Mouse (Mus musculus) kidney, embryonic 15.5 days (tissue): ENCODE measurements at regions not wholly inside any gene's neighbourhood (a gene's known extent, or its start where the extent isn't known, plus 50 kb on each side); places are given as distances from the start of the nearest gene placed in this dataset.
A peak's percentile ranks its signal among the peaks of the same experiment; 100 is the strongest.
"Not testable (repeated sequence)": the region's sequence is repeated elsewhere in the genome, so short reads cannot be mapped to it uniquely, and the experiment has no call there.

Experiments
- ATAC-seq: fragments of 200-750 bp; cut with Nextera tagmentation; replicated peaks from 2 replicates; pipeline ENCODE4 v1.8.0; 2017; ENCODE audit warnings: moderate TSS enrichment; ENCODE audit not compliant: low FRiP score
- H3K27ac ChIP-seq: fragments of 300-500 bp; sonication (generic); 2 replicates; pipeline ENCODE4 v1.5.1; 2015; ENCODE audit warnings: mild to moderate bottlenecking, inconsistent platforms
- H3K27me3 ChIP-seq: fragments of 300-500 bp; sonication (generic); 2 replicates; pipeline ENCODE4 v1.6.1; 2015; ENCODE audit warnings: inconsistent platforms
- H3K36me3 ChIP-seq: fragments of 300-500 bp; sonication (generic); 2 replicates; pipeline ENCODE4 v1.6.1; 2015; ENCODE audit warnings: inconsistent platforms
- H3K4me1 ChIP-seq: fragments of 300-500 bp; sonication (generic); 2 replicates; pipeline ENCODE4 v1.6.1; 2015; ENCODE audit warnings: inconsistent platforms
- H3K4me2 ChIP-seq: fragments of 300-500 bp; sonication (generic); 2 replicates; pipeline ENCODE4 v1.6.1; 2015; ENCODE audit warnings: moderate library complexity, mild to moderate bottlenecking, inconsistent platforms
- H3K4me3 ChIP-seq: fragments of 300-500 bp; sonication (generic); replicated peaks from 2 replicates; pipeline ENCODE4 v1.5.1; 2015; ENCODE audit warnings: mild to moderate bottlenecking, inconsistent platforms
- H3K9ac ChIP-seq: fragments of 300-500 bp; sonication (generic); 2 replicates; pipeline ENCODE4 v1.6.1; 2015; ENCODE audit warnings: mild to moderate bottlenecking, inconsistent platforms
- H3K9me3 ChIP-seq: fragments of 300-500 bp; sonication (generic); replicated peaks from 2 replicates; pipeline ENCODE4 v1.6.1; 2016; ENCODE audit warnings: inconsistent platforms
- WGBS: fragments of 180-500 bp; shearing (Covaris S2); methylation state at CpG from one replicate; pipeline ENCODE4 v1.1.7; 2015; ENCODE audit warnings: mixed read lengths; 5-methylcytosine and 5-hydroxymethylcytosine counted together

GRCm38 (mm10) chr3:4834459-4834858 is 916.1 kb upstream of the Gm8797 start:
- no peak for ATAC-seq
- no peaks in the 10 kb centered on the region for H3K36me3 ChIP-seq
- 88% methylated on average over 1 of the region's 1 CpGs for WGBS
- H3K4me3 ChIP-seq, result no peak overlapping the region
- H3K4me1 ChIP-seq, result no peaks in the 10 kb centered on the region
- no peak overlapping the region for H3K4me2 ChIP-seq
- no peaks in the 10 kb centered on the region for H3K9me3 ChIP-seq
- H3K9ac ChIP-seq, result no peak overlapping the region
- no peak overlapping the region for H3K27ac ChIP-seq
- H3K27me3 ChIP-seq, result no peaks in the 10 kb centered on the region

- no peak overlapping the region for H3K4me2 ChIP-seq
- 94% methylated on average over 1 of the region's 1 CpGs for WGBS
- no peaks in the 10 kb centered on the region for H3K36me3 ChIP-seq
- H3K9ac ChIP-seq, result no peak overlapping the region
- no peak overlapping the region for H3K4me3 ChIP-seq
- H3K27ac ChIP-seq, result no peak overlapping the region
- no peaks in the 10 kb centered on the region for H3K4me1 ChIP-seq
- H3K27me3 ChIP-seq, result no peaks in the 10 kb centered on the region
- ATAC-seq, result peak; percentile 58; the same call in 1 of the 2 replicates
- H3K9me3 ChIP-seq, result no peaks in the 10 kb centered on the region
Observed at GRCm38 (mm10) chr3:4835645-4836044, 915.0 kb upstream of the Gm8797 start.

GRCm38 (mm10) chr3:4836888-4837287 is 913.7 kb upstream of the Gm8797 start:
- Histone ChIP-seq H3K36me3 (no peaks in the 10 kb centered on the region), H3K27me3 (no peaks in the 10 kb centered on the region), H3K9me3 (no peaks in the 10 kb centered on the region), H3K9ac (no peak overlapping the region), H3K4me2 (no peak overlapping the region), H3K4me3 (no peak overlapping the region), H3K4me1 (no peaks in the 10 kb centered on the region), H3K27ac (no peak overlapping the region)
- no peak for ATAC-seq
- 40% methylated on average over 1 of the region's 1 CpGs for WGBS

- no peaks in the 10 kb centered on the region for H3K27me3 ChIP-seq
- no peaks in the 10 kb centered on the region for H3K36me3 ChIP-seq
- H3K27ac ChIP-seq, result no peak overlapping the region
- no peaks in the 10 kb centered on the region for H3K9me3 ChIP-seq
- no peak for ATAC-seq
- no peak overlapping the region for H3K4me2 ChIP-seq
- no peaks in the 10 kb centered on the region for H3K4me1 ChIP-seq
- H3K9ac ChIP-seq, result no peak overlapping the region
- H3K4me3 ChIP-seq, result no peak overlapping the region
- 89% methylated on average over 1 of the region's 1 CpGs for WGBS
Observed at GRCm38 (mm10) chr3:4854958-4855566, 895.5 kb upstream of the Gm8797 start.

GRCm38 (mm10) chr3:4856571-4856970 is 894.0 kb upstream of the Gm8797 start:
- H3K9me3 ChIP-seq, result no peaks in the 10 kb centered on the region
- no peak overlapping the region for H3K4me2 ChIP-seq
- H3K27ac ChIP-seq, result no peak overlapping the region
- ATAC-seq, result no peak
- no peaks in the 10 kb centered on the region for H3K36me3 ChIP-seq
- no peak overlapping the region for H3K9ac ChIP-seq
- H3K27me3 ChIP-seq, result no peaks in the 10 kb centered on the region
- no peak overlapping the region for H3K4me3 ChIP-seq
- H3K4me1 ChIP-seq, result no peaks in the 10 kb centered on the region

- Histone ChIP-seq H3K27ac (no peak overlapping the region), H3K4me1 (no peaks in the 10 kb centered on the region), H3K4me2 (no peak overlapping the region), H3K36me3 (no peaks in the 10 kb centered on the region), H3K27me3 (no peaks in the 10 kb centered on the region), H3K9ac (no peak overlapping the region), H3K9me3 (0 out of 2 replicates have a peak, but pooled peaks cover 4% of the 10 kb centered on the region), H3K4me3 (no peak overlapping the region)
- 63% methylated on average over 1 of the region's 1 CpGs for WGBS
- ATAC-seq, result no peak
Observed at GRCm38 (mm10) chr3:4866226-4866625, 884.4 kb upstream of the Gm8797 start.

- no peak overlapping the region for H3K27ac ChIP-seq
- no peak overlapping the region for H3K4me3 ChIP-seq
- H3K27me3 ChIP-seq, result no peaks in the 10 kb centered on the region
- 83% methylated on average over 3 of the region's 3 CpGs for WGBS
- ATAC-seq, result no peak
- H3K4me1 ChIP-seq, result no peaks in the 10 kb centered on the region
- no peaks in the 10 kb centered on the region for H3K9me3 ChIP-seq
- H3K4me2 ChIP-seq, result no peak overlapping the region
- H3K9ac ChIP-seq, result no peak overlapping the region
- H3K36me3 ChIP-seq, result no peaks in the 10 kb centered on the region
Observed at GRCm38 (mm10) chr3:4885916-4886315, 864.7 kb upstream of the Gm8797 start.

- whole genome bisulfite sequencing, result 95% methylated on average over 2 of the region's 2 CpGs
- Histone ChIP-seq H3K4me2 (no peak overlapping the region), H3K9me3 (0 out of 2 replicates have a peak, but pooled peaks cover 2% of the 10 kb centered on the region), H3K27ac (no peak overlapping the region), H3K4me3 (no peak overlapping the region), H3K9ac (no peak overlapping the region), H3K27me3 (no peaks in the 10 kb centered on the region), H3K36me3 (no peaks in the 10 kb centered on the region), H3K4me1 (no peaks in the 10 kb centered on the region)
- ATAC-seq, result no peak
Observed at GRCm38 (mm10) chr3:4893108-4893507, 857.5 kb upstream of the Gm8797 start.

- 88% methylated on average over 2 of the region's 2 CpGs for WGBS
- no peak for ATAC-seq
- H3K9ac ChIP-seq, result no peak overlapping the region
- 0 out of 2 replicates have a peak, but pooled peaks cover 2% of the 10 kb centered on the region for H3K9me3 ChIP-seq
- no peaks in the 10 kb centered on the region for H3K4me1 ChIP-seq
- no peak overlapping the region for H3K4me2 ChIP-seq
- no peak overlapping the region for H3K4me3 ChIP-seq
- no peaks in the 10 kb centered on the region for H3K27me3 ChIP-seq
- no peak overlapping the region for H3K27ac ChIP-seq
- no peaks in the 10 kb centered on the region for H3K36me3 ChIP-seq
Observed at GRCm38 (mm10) chr3:4895811-4896210, 854.8 kb upstream of the Gm8797 start.

GRCm38 (mm10) chr3:4907556-4907955 is 843.0 kb upstream of the Gm8797 start:
- not testable (repeated sequence) for H3K4me1 ChIP-seq, H3K9me3 ChIP-seq, H3K27me3 ChIP-seq, ATAC-seq, H3K4me3 ChIP-seq, H3K36me3 ChIP-seq, H3K9ac ChIP-seq, H3K4me2 ChIP-seq, H3K27ac ChIP-seq
- 83% methylated on average over 2 of the region's 2 CpGs for WGBS

GRCm38 (mm10) chr3:4930731-4931130 is 819.9 kb upstream of the Gm8797 start:
- H3K4me2 ChIP-seq, H3K27me3 ChIP-seq, H3K9ac ChIP-seq, H3K4me1 ChIP-seq, H3K4me3 ChIP-seq, H3K9me3 ChIP-seq, H3K27ac ChIP-seq, ATAC-seq, H3K36me3 ChIP-seq: not testable (repeated sequence)
- 95% methylated on average over 3 of the region's 3 CpGs for WGBS

GRCm38 (mm10) chr3:4971496-4971895 is 779.1 kb upstream of the Gm8797 start:
- no peak overlapping the region for H3K4me2 ChIP-seq
- H3K27me3 ChIP-seq, result no peaks in the 10 kb centered on the region
- 78% methylated on average over 1 of the region's 1 CpGs for WGBS
- no peak overlapping the region for H3K27ac ChIP-seq
- ATAC-seq, result no peak
- no peak overlapping the region for H3K9ac ChIP-seq
- H3K4me3 ChIP-seq, result no peak overlapping the region
- no peaks in the 10 kb centered on the region for H3K36me3 ChIP-seq
- no peaks in the 10 kb centered on the region for H3K4me1 ChIP-seq
- H3K9me3 ChIP-seq, result no peaks in the 10 kb centered on the region

GRCm38 (mm10) chr3:4973278-4973677 is 777.3 kb upstream of the Gm8797 start:
- 83% methylated on average over 3 of the region's 3 CpGs for WGBS
- Histone ChIP-seq H3K9ac (no peak overlapping the region), H3K4me3 (no peak overlapping the region), H3K36me3 (no peaks in the 10 kb centered on the region), H3K9me3 (no peaks in the 10 kb centered on the region), H3K4me2 (no peak overlapping the region), H3K4me1 (no peaks in the 10 kb centered on the region), H3K27me3 (no peaks in the 10 kb centered on the region), H3K27ac (no peak overlapping the region)
- no peak for ATAC-seq
